Mouse (Mus musculus) gastrocnemius, adult 2 months (tissue): Measurements from ENCODE around the gene Vps72. TPM values are rescaled to one million over a fixed set of nuclear protein-coding genes. Genes with fewer than 3 reads are reported as not detected.

Experiments used
- DNase-seq: peaks from one replicate; pipeline ENCODE4 v3.0.0; 2022
- H3K27ac ChIP-seq: fragments of 200-600 bp; 2 replicates; pipeline ENCODE4 v1.8.1; 2022; ENCODE audit warnings: mild to moderate bottlenecking
- H3K4me3 ChIP-seq: fragments of 200-600 bp; 2 replicates; pipeline ENCODE4 v1.8.1; 2022; ENCODE audit warnings: mild to moderate bottlenecking, moderate library complexity
- CTCF ChIP-seq: fragments of 200-600 bp; IDR thresholded peaks from 2 replicates; pipeline ENCODE4 v1.8.1; 2022; ENCODE audit warnings: antibody characterized with exemption, mild to moderate bottlenecking, moderate library complexity
- intact Hi-C: fragments of 180-260 bp; cut with DNase I; formaldehyde crosslinking; loops from one replicate; pipeline ENCODE4 v1.15.1; 2025
- microRNA-seq: library from miRNA; unstranded; fragments of <30 nt; microRNA quantifications from one replicate; pipeline ENCODE4 v1.2.0, GENCODE M21; 2021
- total RNA-seq, 2 experiments: library from RNA; stranded (reverse); gene quantifications; 2 replicates each; pipeline ENCODE4 v1.2.3; 2021

The Vps72 gene
- total RNA-seq, 2 experiments from 2014 or later: 48.9 to 73.2 TPM

DNA sequence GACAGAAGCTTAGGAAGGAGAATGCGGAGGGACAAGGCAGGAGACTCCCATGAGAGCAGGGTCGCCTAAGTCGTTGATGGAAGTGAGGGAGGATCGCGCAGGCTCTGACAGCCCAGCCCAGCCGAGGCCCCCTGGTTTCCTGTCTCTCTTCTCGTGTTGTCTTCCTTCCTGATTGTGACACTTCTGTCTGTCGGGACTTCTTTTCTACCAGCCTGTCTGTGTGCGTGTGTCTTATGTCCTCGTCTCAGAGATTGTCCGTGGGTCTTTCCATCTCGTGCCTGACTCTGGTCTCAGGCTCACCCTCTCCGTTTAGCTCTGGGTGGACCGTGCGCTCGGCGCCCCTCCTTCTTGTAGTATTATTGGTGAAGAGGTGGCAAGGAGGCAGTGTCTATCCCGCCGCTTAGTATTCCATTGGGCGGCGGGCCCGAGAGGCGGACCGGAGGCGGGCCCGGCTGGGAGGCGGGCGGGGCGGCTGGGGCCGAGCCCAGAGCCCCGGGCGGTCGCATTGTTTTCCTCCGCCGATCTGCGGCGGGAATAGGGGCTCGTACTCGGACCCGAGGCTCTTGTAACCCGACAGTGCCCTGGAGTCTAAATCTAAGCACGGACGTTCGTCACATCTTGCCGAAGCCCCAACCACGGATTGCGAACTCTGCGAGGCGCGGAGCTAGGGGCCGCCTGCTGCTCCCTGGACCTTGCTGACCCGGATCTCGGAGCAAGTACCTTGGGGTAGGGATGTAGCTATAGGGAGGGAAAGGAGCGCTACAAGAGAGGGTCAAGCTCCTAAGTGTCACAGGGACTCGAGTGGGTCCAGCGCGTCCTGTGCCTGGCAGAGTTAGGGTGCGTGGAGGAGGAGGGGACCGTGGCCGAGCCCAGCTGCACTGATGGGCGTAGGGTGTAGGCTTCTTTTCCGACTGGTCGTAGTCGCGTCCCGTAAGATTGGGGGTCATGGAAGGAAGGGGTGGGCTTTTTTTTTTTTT lies 49.5 kb downstream of the Vps72 start, which contains the start of gene Sema6c:
Gene Sema6c, plus strand, starts transcription at position 471 of the 977 bp plus-strand sequence.
- peak; percentile 96 for DNase-seq
- TF ChIP-seq CTCF: no peak
- intact Hi-C loops: loop anchor here (5.0 kb wide), 1 partner anchor 57 kb away; the partner anchor contains the start of gene Gabpb2
- peak within 1 kb of the TSS; percentile 98 for H3K4me3 ChIP-seq
- peak within 1 kb of the TSS; percentile 94 for H3K27ac ChIP-seq

DNA sequence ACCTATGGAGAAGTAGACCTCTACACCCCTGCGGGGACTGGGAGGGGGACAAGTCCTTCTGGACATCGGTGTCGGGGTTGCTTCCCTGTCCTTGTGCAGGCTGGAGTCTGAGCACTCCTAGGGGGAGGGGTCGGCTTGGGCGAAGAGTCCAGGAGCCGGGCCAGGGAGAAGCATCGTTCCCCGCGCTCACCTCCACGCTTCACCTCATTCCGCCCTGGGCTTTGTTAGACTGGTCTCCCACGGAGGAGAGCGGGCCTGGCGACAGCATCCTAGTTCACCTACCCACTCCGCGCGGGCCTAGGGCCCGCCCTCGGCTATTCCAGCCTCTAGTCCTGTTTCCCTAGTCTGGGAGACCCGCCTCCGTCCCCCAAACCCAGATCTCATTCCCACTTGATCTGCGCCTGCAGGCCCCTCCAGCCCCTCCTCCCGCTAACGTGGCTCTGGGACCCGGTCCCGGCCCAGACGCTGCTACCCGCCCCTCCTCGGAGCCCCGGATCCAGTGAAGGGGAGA lies 50.3 kb downstream of the Vps72 start:
- peak overlapping the region; percentile 98 for H3K4me3 ChIP-seq
- DNase-seq: peak; percentile 66
- intact Hi-C loops: loop anchor here (5.0 kb wide), 1 partner anchor 56 kb away; the partner anchor contains the start of gene Gabpb2
- H3K27ac ChIP-seq: peak overlapping the region; percentile 94
- TF ChIP-seq CTCF: no peak

DNA sequence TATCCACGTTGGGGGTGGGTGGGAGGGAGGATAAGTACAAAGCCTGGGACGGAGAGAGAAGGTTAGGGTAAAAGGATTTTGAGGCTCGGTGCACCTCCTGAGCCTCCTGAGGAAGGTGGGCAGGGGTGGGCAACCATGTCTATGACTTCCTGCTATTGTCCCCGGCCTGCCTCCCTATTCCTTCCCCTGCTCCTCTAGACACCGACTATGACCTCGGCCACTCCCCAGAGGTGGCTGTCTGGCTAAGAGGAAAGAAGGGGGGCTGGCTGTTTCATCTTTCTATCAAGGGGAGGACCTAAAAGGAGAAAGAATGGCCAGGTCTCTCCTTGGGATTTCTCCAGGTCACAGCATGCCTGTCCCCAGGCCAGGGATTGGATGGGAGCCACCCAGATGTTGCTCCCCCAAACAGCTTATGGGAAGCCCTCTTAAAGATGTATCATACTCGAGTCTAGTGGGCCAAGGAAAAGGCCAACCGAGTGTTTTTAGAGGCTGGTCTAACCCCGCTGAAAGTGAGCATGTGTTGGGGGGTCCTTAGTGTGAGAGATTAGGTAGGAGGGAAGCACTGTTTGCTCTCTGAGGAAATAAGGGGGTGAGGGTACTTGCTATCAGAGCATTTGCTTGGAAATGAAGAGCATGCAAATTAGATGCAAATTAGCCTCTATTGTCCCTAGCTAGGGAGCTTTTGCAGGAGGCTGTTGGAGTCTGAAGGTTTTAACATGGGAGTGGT lies 51.0 kb downstream of the Vps72 start:
- no peak for TF ChIP-seq CTCF
- Histone ChIP-seq H3K27ac (peak overlapping the region; percentile 94), H3K4me3 (peak overlapping the region; percentile 98)
- intact Hi-C loops: loop anchor here (5.0 kb wide), 1 partner anchor 56 kb away; the partner anchor contains the start of gene Gabpb2
- DNase-seq: no peak

GRCm38 (mm10) chr3:95162345-95162628 lies 51.5 kb downstream of the Vps72 start:
- DNase-seq: no peak
- H3K27ac ChIP-seq: peak overlapping the region; percentile 94
- no peak for TF ChIP-seq CTCF
- intact Hi-C loops: loop anchor here (5.0 kb wide), 1 partner anchor 55 kb away; the partner anchor contains the start of gene Gabpb2
- H3K4me3 ChIP-seq: peak overlapping the region; percentile 98

DNA sequence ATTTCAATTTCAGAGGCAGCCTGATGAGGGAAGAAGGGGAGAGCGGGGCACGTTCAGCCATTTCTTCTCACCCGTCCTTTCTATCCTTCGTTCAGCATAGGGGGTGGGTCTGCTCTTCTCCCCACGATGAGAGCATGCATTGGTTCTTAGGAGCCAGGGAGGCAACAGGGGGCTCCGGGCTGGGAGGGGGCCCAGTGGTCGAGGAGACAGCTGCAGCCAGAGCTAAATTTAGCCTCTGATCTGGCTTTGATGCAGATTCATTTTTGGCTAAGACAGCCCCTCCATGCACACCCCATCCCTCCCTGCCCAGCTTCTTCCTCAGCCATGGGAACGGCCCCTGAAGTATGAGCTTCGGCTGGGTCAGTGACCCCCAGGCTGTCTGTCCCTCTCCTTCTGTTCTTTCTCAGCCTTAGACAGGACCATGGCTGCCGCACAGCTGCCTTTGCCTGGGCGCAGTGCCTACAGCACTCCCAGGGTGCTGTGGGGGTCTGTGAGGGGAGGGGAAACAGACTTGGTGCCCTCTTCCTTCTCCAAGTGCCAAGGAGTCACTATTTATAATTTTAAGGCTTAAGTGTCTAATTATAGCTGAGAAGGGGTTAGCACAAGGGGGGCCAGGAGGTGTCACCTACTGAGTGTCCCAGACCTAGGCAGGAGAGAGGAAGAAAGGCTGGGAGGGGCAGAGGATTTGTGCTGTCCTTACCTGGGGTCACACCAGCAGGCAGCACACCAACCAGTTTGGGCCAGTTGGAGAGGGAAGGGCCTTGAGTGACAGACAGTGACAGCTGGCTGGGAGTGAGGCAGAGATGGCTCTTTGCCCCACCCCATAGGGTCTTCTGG lies 52.8 kb downstream of the Vps72 start:
- intact Hi-C loops: loop anchor here (5.0 kb wide), 1 partner anchor 54 kb away; the partner anchor contains the start of gene Gabpb2
- no peak for TF ChIP-seq CTCF
- Histone ChIP-seq H3K4me3 (peak overlapping the region; percentile 98), H3K27ac (peak overlapping the region; percentile 94)
- peak; percentile 94 for DNase-seq

- intact Hi-C loops: loop anchor here (5.0 kb wide), 1 partner anchor 53 kb away; the partner anchor contains the start of gene Gabpb2
- no peak for DNase-seq
- no peak for TF ChIP-seq CTCF
- Histone ChIP-seq H3K27ac (peak overlapping the region; percentile 94), H3K4me3 (peak overlapping the region; percentile 98)
Observed at GRCm38 (mm10) chr3:95164256-95164550, 53.4 kb downstream of the Vps72 start.

GRCm38 (mm10) chr3:95164840-95165239 lies 54.0 kb downstream of the Vps72 start:
- intact Hi-C loops: loop anchor here (5.0 kb wide), 1 partner anchor 52 kb away; the partner anchor contains the start of gene Gabpb2
- no peak for TF ChIP-seq CTCF
- peak overlapping the region; percentile 94 for H3K27ac ChIP-seq

GRCm38 (mm10) chr3:95169996-95170395 lies 59.2 kb downstream of the Vps72 start:
- 0 out of 2 replicates have a peak overlapping the region, but pooled peaks have one; percentile 12 for H3K27ac ChIP-seq
- no peak for DNase-seq
- intact Hi-C loops: no loop called here
- TF ChIP-seq CTCF: no peak
- no peak overlapping the region for H3K4me3 ChIP-seq

More at GRCm38 (mm10) chr3:95164840-95165239, 54.0 kb downstream of the Vps72 start:
- no peak for DNase-seq
- peak overlapping the region; percentile 98 for H3K4me3 ChIP-seq

- DNase-seq: peak; percentile 27
- H3K4me3 ChIP-seq: no peak overlapping the region
- intact Hi-C loops: no loop called here
- H3K27ac ChIP-seq: peak overlapping the region; percentile 31; the same call in 1 of the 2 replicates
- no peak for TF ChIP-seq CTCF
Observed at GRCm38 (mm10) chr3:95171105-95171504, 60.3 kb downstream of the Vps72 start.

Small RNA genes within 50 kb of the gene (microRNA-seq; reads per million reads assigned to microRNA genes)
- gene Mir8099-1: not detected

Other genes starting within 250 kb of the Vps72 start
- 100 to 1,000 TPM; 176 to 198 TPM for gene Psmb4, start 224.1 kb upstream of the Vps72 start, total RNA-seq
- 10 to 100 TPM; 10.1 to 28.6 TPM for gene Selenbp1, start 178.0 kb upstream of the Vps72 start, total RNA-seq
- 1 to 10 TPM; 4.7 to 5.2 TPM for gene Rfx5, start 156.9 kb upstream of the Vps72 start, total RNA-seq
- 10 to 100 TPM; 23.4 to 24.0 TPM for gene Pi4kb, start 136.3 kb upstream of the Vps72 start, total RNA-seq
- gene Zfp687, start 95.6 kb upstream of the Vps72 start, total RNA-seq: 10 to 100 TPM; 10.9 to 11.5 TPM
- 100 to 1,000 TPM; 164 to 237 TPM for gene Psmd4, start 68.4 kb upstream of the Vps72 start, total RNA-seq
- gene Pip5k1a, start 4.1 kb upstream of the Vps72 start, total RNA-seq: 10 to 100 TPM; 23.1 to 26.5 TPM
- gene Tmod4, start 13.5 kb downstream of the Vps72 start, total RNA-seq: 100 to 1,000 TPM; 598 to 814 TPM
- 10 to 100 TPM; 33.2 to 40.7 TPM for gene Scnm1, start 23.0 kb downstream of the Vps72 start, total RNA-seq
- gene Lysmd1, start 23.1 kb downstream of the Vps72 start, total RNA-seq: 1 to 10 TPM; 6.7 to 7.2 TPM
- under 1 TPM; 0.42 to 0.87 TPM for gene Tnfaip8l2, start 31.3 kb downstream of the Vps72 start, total RNA-seq
- 100 to 1,000 TPM in 1 of 2 experiments, 10 to 100 TPM in 1; 83.4 to 105 TPM for gene Sema6c, start 49.4 kb downstream of the Vps72 start, total RNA-seq
- gene Gabpb2, start 106.9 kb downstream of the Vps72 start, total RNA-seq: 10 to 100 TPM in 1 of 2 experiments, 1 to 10 TPM in 1; 9.1 to 12.0 TPM
- 10 to 100 TPM; 13.7 to 16.4 TPM for gene Cdc42se1, start 117.7 kb downstream of the Vps72 start, total RNA-seq
- gene Mllt11, start 121.1 kb downstream of the Vps72 start, total RNA-seq: 10 to 100 TPM; 52.0 to 84.9 TPM
- under 1 TPM in 1 of 2 experiments, not detected in 1; 0.11 TPM for gene Gm128, start 130.6 kb downstream of the Vps72 start, total RNA-seq
- under 1 TPM in 1 of 2 experiments, not detected in 1; 0.31 TPM for gene Bnipl, start 140.2 kb downstream of the Vps72 start, total RNA-seq
- 10 to 100 TPM; 23.9 to 26.4 TPM for gene Mindy1, start 170.3 kb downstream of the Vps72 start, total RNA-seq
- gene Prune1, start 171.1 kb downstream of the Vps72 start, total RNA-seq: 10 to 100 TPM; 45.8 to 46.9 TPM
- not detected for gene Anxa9, start 196.2 kb downstream of the Vps72 start, total RNA-seq
- 10 to 100 TPM; 19.6 to 23.4 TPM for gene Cers2, start 203.8 kb downstream of the Vps72 start, total RNA-seq
- 10 to 100 TPM; 10.6 to 11.7 TPM for gene Setdb1, start 246.2 kb downstream of the Vps72 start, total RNA-seq